Mouse (Mus musculus): ENCODE data around the gene Lypd6b.

Lypd6b gene

DNA sequence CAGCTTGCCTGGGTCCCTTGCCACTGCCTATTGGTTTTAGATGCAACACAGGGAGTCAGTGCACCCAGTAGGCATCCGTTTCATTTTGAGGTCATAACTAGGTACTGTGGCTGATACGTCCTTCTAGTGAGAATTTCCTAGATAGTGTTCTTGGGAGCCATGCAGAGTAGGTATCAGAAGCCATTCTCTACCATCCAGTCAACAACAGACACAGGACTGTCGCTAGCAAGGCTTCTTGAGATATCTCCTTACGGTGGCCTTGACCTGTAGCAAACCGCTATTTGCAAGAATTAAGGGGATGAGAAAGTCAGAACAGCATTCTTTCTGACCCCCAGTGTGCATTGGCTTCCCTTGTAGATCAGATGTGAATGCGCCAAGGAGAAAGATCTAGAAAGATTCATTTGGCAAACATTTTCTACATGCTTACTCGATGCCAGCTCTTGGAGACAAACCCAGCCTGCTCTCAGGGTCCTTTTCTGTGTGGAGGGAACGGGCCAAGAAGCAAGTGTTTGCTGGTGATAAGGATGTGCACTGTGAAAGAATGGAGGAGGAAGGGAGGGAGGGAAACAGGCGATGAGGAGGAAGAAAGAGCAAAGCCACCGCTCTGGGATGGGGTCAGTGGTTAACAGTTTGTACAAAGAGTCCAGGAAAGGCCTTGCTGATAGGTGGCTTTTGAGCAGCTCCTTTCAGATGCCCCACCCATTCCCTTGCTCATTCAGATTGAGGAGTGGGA is 82.5 kb downstream of the Lypd6b start:
- DNase-seq (ENCODE audit: low spot score in 2 of 2): no peak

DNA sequence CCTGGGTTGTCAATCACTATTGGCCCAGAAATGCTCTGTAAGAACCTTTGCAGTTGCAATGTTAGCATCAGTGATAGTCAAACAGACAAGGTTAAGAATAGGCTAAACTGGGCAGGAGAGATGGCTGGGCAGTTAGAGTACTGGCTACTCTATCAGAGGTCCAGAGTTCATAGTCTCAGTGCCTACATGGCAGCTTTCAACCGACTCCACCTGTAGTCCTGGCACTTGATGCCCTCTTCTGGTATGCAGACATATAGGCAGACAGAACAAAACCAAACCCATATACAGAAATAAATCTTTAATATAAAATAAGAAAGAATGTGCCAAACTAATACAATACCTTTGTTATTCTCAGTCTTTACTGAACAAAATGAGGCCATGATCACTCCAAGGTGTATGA is 83.5 kb downstream of the Lypd6b start:
- no peak for DNase-seq (ENCODE audit: low spot score in 2 of 2)

GRCm38 (mm10) chr2:49880507-49880906 is 93.0 kb downstream of the Lypd6b start:
- no peak for DNase-seq (ENCODE audit: low spot score in 2 of 2)

- DNase-seq (ENCODE audit: low spot score in 2 of 2): no peak
These were observed 93.5 kb downstream of the Lypd6b start for GRCm38 (mm10) chr2:49881002-49881401.

DNA sequence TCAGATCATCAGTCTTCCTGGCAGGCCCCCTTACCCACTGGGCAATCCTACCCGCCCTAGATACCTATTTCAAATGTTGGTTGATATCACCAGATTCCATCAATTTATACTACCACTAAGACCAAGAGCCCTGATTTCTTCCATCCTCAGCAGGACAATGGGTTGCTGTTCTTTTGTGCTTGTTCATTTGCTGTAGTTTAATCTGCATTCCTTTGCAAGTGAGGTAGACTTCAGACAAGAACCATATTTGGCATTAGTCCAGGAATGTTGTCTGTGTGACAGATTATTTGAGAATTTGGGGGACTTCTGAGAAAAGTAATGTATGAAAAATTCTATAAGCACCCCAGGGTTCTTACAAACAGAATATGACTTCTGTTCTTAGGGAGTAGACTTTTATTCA is 95.0 kb downstream of the Lypd6b start:
- no peak for DNase-seq (ENCODE audit: low spot score in 2 of 2)

DNA sequence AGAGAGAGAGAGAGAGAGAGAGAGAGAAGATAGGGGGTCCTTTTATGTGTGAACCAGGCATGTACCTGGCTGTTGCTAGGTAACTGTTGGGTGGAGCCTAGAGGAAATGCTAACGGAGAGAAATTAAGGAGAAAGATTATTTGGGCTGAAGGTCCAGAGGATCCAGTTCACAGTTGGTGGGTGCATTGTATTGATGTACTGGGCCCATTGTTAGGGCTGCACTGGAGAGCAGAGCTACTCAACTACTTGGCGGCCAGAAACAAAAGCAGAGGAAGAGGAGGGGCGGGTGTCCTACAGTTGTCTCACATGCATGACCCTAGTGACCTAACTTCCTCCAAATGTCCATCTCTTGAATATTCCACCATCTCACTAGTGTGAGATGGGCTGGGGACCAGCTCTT is 96.5 kb downstream of the Lypd6b start:
- no peak for DNase-seq (ENCODE audit: low spot score in 2 of 2)

DNA sequence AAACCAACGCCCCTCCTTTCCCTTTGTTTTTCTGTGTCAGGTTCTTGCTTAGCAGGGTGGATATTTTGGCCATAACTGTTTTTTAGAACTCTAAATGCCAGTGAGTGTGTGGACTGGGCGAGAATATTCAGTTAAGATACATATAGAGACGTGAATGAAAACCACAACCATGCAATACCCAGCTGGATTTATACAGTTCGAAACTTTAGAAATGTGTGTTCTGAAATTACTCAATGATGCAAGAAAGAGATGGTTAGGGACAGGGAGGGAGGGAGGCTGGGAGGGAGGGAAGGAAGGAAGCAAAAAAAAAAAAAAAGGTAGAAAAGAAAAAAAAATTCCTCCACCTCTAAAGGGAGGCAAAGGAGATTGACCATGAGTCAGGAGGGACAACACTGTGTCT is 98.7 kb downstream of the Lypd6b start:
- no peak for DNase-seq (ENCODE audit: low spot score in 2 of 2)

DNA sequence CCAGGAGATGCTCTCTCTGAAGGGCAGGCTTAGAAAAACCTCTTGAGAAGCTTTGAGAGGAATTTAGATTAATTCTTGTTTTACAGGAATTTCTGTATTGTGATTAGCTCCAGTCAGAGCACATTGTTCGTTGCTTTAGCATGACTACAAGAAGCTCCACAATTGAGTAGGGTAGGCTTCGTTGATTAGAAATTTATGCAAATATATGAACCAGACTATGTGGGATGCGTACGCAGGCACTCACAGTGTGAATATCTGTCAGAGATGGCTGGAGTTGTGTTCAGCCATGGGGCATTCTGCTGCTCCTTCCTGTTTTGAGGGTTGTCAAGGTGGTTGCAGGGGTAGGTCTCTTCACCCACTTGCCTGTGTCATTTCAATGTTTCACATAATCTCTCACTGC is 100.9 kb downstream of the Lypd6b start:
- no peak for DNase-seq (ENCODE audit: low spot score in 2 of 2)

DNA sequence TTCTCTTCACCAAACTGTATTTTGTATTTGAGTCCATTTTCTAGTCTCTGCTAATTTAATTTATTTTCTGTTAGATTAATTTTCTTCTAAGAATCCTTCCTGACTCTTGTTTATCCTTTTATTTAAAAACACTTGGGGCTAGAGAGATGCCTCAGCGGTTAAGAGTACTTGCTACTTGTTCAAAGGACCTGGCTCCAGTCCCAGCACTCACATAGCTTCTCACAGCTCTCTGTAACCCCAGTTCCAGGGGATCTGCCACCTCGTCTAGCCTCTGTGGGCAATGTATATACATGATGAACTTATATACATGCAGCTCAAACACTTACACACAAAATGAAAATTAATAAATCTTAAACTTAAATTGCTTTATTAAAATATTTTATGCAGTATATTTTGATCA is 103.2 kb downstream of the Lypd6b start:
- no peak for DNase-seq (ENCODE audit: low spot score in 2 of 2)

DNA sequence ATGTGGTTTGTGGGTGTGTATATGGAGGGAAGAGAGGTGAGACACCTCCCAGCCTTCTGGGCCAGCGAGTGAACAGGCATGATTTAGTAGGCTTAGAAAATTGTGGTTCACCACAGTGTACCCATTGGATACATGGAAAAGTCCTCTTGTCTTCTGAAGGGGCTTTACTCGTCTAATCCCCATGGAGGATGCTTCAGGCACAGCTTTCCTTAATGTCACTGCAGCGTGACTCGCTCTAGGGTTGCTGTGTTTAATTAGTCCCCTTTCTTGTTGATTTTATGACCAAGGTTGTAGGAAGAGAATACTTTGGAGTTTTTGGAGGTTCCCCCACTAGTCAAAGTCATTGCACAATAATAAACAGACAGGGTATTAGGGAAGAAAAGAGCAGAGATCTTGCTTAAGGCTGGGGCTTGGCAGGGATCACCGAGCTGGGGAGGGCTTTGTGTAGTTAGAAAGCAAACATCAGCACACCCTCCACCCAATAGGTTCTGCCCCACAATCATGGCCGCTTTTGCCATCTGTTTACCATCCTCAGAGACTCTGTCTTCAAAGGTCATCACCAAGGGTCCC is 122.4 kb downstream of the Lypd6b start:
- DNase-seq (ENCODE audit: low spot score in 2 of 2): no peak

DNA sequence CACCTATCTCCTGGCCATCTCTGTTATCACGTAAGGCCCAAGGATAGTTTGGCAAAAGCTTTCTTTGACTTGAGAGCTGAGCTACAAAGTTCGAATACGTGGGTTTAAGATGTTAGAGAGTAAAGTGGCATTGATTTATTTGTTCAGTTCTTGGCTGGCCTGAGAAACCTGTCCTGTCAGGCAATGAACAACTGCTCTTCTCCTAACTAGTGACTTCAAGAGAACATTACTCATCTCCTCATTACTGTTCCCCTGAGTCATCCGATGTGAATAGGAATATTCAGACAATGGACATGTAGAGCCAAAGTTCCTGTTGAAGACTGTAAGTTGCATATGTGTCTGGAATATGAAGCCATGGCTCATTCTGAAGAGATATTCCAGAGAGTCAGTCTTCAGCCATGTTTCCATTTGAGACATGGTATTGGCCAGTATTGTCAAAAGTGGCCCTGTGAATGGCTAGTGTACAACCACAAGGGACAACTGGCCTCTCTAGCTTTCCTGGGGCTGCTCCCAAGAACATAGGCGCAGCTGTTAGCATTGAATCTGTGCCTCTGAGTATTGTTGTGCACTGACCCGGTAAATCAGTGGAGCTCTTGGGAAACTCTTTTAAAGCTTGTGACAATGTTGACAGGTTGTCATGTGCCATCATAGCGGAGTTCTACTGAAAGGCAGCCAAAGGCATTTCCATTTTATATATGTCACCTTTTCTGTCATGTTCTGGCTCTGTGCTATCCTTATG is 124.0 kb downstream of the Lypd6b start:
- DNase-seq (ENCODE audit: low spot score in 2 of 2): no peak

DNA sequence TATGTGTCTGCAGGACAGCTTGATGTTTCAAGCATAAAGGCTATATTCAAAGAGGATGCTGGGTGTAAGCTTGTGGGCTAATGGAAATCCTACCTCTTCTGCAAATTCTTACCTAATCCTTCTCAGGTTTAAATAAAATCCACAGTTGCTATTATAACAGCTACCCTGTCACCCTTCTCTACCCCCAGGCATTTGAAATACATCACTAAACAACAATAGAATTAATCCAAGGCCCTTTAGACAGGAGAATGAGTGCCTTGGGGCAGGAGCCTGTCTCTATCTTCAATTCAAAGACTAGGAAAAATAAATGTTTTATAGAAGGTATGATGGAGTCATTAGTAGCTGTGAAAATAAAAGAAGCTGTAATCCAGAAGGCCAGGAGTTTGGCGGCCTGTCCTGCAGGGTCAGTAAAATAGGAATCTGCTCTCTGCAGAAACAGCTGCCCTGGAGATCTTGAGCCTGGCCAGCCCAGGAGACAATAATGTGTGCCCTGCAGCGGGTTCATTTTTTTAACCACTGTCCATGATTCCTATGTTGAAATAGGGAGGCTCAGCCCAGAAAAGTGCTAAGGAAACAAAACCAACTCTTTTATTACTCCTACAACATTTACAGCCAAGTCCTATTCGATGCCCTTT is 124.9 kb downstream of the Lypd6b start:
- no peak for DNase-seq (ENCODE audit: low spot score in 2 of 2)

DNA sequence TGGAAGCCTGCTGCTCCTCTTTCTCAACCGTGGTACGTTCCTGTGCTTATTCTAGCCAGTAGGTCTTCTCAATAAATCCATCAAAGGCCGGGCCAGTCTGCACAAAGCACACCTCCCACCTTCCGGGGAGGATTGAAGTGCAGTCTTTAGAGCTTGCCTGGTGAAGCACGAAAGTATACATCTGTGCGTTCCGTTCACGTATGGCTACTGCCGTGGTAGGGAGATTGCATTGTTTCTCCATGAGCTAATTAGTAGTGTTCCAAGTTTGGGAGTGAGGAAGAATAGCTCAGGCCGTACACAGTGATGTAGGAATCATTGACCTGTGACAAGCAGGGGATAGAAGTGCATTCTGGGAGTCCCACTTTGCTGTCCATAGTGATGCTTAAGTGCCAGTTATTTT is 130.0 kb downstream of the Lypd6b start:
- DNase-seq (ENCODE audit: low spot score in 2 of 2): no peak

DNA sequence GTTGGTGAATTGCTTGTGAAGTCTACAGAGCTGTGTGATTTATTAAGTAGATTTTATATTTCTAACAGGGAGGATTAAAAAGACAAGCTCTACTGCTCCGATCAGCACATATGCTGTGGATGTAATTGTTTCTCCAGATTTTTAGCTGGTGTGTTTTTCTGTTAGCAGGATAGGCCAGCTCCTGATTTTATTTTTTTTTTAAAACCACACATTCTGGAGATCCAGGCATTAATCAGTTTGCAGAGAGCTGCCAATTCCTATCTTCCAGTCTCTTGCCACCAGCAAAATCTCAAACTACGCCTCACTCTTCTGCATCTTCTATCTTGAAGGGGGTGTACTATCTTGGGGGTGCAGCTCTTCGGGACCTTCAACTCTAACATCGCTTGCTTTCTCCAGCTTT is 130.6 kb downstream of the Lypd6b start:
- no peak for DNase-seq (ENCODE audit: low spot score in 2 of 2)

GRCm38 (mm10) chr2:49918692-49919091 is 131.2 kb downstream of the Lypd6b start:
- no peak for DNase-seq (ENCODE audit: low spot score in 2 of 2)

DNA sequence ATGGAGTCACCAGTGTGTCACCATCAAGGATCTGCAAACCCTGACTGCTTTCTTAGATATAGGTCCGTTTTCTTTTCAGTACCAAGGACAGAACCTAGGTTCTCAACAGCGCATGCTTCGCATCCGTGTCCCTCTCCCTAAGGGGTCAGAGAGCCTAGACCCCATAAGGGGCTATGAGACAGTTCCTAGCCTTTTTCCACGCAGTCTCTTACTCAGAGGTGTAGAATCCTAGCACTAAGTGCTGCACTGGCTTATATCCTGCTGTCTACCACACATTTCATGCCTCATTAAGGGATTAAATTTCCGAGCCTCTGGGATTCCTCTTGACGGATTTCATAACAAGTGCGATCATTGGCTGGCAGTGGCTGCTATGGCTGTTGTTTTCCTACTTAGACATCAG is 134.5 kb downstream of the Lypd6b start:
- no peak for DNase-seq (ENCODE audit: low spot score in 2 of 2)

GRCm38 (mm10) chr2:49922810-49923209 is 135.3 kb downstream of the Lypd6b start:
- DNase-seq (ENCODE audit: low spot score in 2 of 2): no peak

DNA sequence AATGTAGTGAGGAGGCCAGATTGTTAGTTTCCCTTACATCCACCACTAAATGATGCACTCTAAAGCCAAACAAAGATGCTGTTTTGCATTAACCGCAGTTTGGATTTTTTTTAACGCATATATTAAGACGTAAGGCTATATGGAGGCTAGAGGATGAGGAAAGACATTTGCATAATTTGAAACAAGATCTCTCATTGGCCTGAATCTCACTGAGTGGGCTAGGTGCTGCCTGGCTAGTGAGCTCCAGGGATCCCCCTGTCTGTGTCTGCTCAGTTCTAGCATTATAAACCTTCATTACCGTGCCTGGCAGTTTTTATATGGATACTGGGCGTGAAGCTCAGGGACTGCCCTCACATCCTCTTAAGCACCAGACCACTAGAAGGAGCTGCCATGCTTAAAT is 138.7 kb downstream of the Lypd6b start:
- DNase-seq (ENCODE audit: low spot score in 2 of 2): no peak

- DNase-seq (ENCODE audit: low spot score in 2 of 2): no peak
These were observed 139.9 kb downstream of the Lypd6b start for GRCm38 (mm10) chr2:49927362-49927761.

DNA sequence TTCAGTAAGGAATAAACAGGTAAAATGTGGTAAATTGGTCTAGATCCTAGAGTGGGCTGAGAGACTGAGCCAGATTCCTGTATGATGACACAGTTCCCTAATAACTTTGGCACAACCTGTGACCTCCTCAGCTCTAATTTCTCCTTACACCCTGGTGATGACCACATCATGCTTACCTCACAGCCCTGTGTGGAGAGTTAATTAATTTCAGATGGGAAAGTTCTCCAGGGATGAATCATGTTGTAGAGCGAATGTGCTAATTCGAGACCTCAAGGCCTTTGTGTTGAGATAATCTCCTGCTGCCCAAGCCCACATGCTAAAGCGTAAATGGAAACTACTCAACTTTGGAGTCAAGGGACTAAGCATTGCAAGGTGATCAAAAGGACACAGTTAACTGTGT is 142.4 kb downstream of the Lypd6b start:
- no peak for DNase-seq (ENCODE audit: low spot score in 2 of 2)

- no peak for DNase-seq (ENCODE audit: low spot score in 2 of 2)
These were observed 150.1 kb downstream of the Lypd6b start for GRCm38 (mm10) chr2:49937621-49938020.

GRCm38 (mm10) chr2:49938246-49938645 is 150.8 kb downstream of the Lypd6b start:
- no peak for DNase-seq (ENCODE audit: low spot score in 2 of 2)

- no peak for DNase-seq (ENCODE audit: low spot score in 2 of 2)
These were observed 152.9 kb downstream of the Lypd6b start for GRCm38 (mm10) chr2:49940372-49940771.
